Mouse (Mus musculus): Measurements from ENCODE around the gene Nup62. TPM values are rescaled to one million over a fixed set of nuclear protein-coding genes. Genes with fewer than 3 reads are reported as not detected.

The Nup62 gene
- total and polyA plus RNA-seq, 2 experiments from 2014 or later = 50.5 to 68.7 TPM

DNA sequence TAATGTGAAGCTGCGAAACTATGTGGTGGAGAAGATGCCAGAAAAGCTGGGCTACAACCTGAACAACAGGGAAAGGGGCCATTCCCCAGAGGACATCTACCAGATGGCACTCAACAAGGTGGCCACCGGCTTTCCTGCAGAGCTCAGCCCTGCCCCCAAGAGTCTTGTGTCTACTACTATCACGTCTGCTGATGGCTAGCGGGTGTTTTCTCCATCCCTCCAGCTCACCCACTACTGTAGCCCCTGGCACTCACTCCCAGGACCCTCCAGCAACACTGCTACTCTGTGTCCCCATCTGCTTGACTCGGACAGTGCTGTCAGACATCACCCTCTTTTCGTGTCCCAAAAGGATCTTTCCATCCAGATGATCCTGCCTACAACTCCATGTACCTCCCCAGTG is 22.2 kb downstream of the Nup62 start:
- no peak overlapping the region for H3K4me2 ChIP-seq (ENCODE audit: low read depth)
- H3K9ac ChIP-seq = no peak overlapping the region
- no peaks in the 10 kb centered on the region for H3K9me3 ChIP-seq (ENCODE audit: low read length)
- H3K36me3 ChIP-seq (ENCODE audit: insufficient read depth) = peaks cover 24% of the 10 kb centered on the region
- H3K4me3 ChIP-seq (ENCODE audit: low read depth, low read length) = no peak overlapping the region
- ATAC-seq (no peak), DNase-seq (no peak)
- no peak for TF ChIP-seq CTCF (IDR thresholded peaks at IDR 0.05; ENCODE audit: low read depth)
- H3K4me1 ChIP-seq (ENCODE audit: insufficient read depth) = peaks cover 8% of the 10 kb centered on the region; the same call in 1 of the 2 replicates
- 80% methylated on average over 6 of the region's 6 CpGs for WGBS
- H3K27ac ChIP-seq (ENCODE audit: low read depth, low read length) = no peak overlapping the region
- 0 out of 2 replicates have a peak, but pooled peaks cover 8% of the 10 kb centered on the region for H3K27me3 ChIP-seq (ENCODE audit: insufficient read depth, low read length)

DNA sequence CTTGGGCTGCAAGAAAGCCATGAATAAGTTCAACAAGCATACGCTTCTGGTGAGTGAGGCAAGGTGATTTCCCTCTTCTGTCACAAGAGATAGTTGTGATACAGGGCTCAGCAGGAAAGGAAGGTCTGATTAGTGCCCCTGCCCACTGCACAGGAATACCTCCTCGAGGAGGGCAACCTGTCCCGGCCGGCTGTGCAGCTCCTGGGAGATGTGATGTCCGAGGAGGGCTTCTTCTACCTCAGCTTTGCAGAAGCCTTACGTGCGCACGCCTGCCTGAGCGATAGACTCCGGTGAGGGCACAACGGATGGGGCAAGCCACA is 23.2 kb downstream of the Nup62 start:
- 28% methylated on average over 11 of the region's 11 CpGs for WGBS

GRCm38 (mm10) chr7:44839491-44840191 is 23.8 kb downstream of the Nup62 start:
- H3K9ac ChIP-seq = peak overlapping the region; percentile 46
- H3K27me3 ChIP-seq (ENCODE audit: insufficient read depth, low read length) = 0 out of 2 replicates have a peak, but pooled peaks cover 8% of the 10 kb centered on the region
- H3K9me3 ChIP-seq (ENCODE audit: low read length) = no peaks in the 10 kb centered on the region
- ATAC-seq = peak; percentile 68
- WGBS = 2% methylated on average over 58 of the region's 58 CpGs
- H3K27ac ChIP-seq (ENCODE audit: low read depth, low read length) = no peak overlapping the region
- H3K36me3 ChIP-seq (ENCODE audit: insufficient read depth) = peaks cover 39% of the 10 kb centered on the region
- H3K4me1 ChIP-seq (ENCODE audit: insufficient read depth) = peaks cover 8% of the 10 kb centered on the region; the same call in 1 of the 2 replicates
- TF ChIP-seq CTCF (IDR thresholded peaks at IDR 0.05; ENCODE audit: low read depth) = no peak
- H3K4me2 ChIP-seq (ENCODE audit: low read depth) = peak overlapping the region; percentile 47
- peak; percentile 73 for DNase-seq
- peak overlapping the region; percentile 28 for H3K4me3 ChIP-seq (ENCODE audit: low read depth, low read length)

More for the DNA sequence above, 23.2 kb downstream of the Nup62 start:
- H3K9ac ChIP-seq = peak overlapping the region; percentile 46; the same call in 1 of the 2 replicates
- H3K4me1 ChIP-seq (ENCODE audit: insufficient read depth) = peaks cover 8% of the 10 kb centered on the region; the same call in 1 of the 2 replicates
- no peak overlapping the region for H3K27ac ChIP-seq (ENCODE audit: low read depth, low read length)
- peak overlapping the region; percentile 28; the same call in 1 of the 2 replicates for H3K4me3 ChIP-seq (ENCODE audit: low read depth, low read length)
- no peaks in the 10 kb centered on the region for H3K9me3 ChIP-seq (ENCODE audit: low read length)
- peak overlapping the region; percentile 47 for H3K4me2 ChIP-seq (ENCODE audit: low read depth)
- no peak for TF ChIP-seq CTCF (IDR thresholded peaks at IDR 0.05; ENCODE audit: low read depth)
- DNase-seq = no peak
- ATAC-seq = peak; percentile 20
- H3K27me3 ChIP-seq (ENCODE audit: insufficient read depth, low read length) = 0 out of 2 replicates have a peak, but pooled peaks cover 8% of the 10 kb centered on the region
- H3K36me3 ChIP-seq (ENCODE audit: insufficient read depth) = peaks cover 34% of the 10 kb centered on the region

- ATAC-seq = no peak
- H3K9ac ChIP-seq = no peak overlapping the region
- H3K27ac ChIP-seq (ENCODE audit: low read depth, low read length) = no peak overlapping the region
- 0 out of 2 replicates have a peak, but pooled peaks cover 8% of the 10 kb centered on the region for H3K27me3 ChIP-seq (ENCODE audit: insufficient read depth, low read length)
- no peaks in the 10 kb centered on the region for H3K9me3 ChIP-seq (ENCODE audit: low read length)
- peak overlapping the region; percentile 47; the same call in 1 of the 2 replicates for H3K4me2 ChIP-seq (ENCODE audit: low read depth)
- peaks cover 8% of the 10 kb centered on the region; the same call in 1 of the 2 replicates for H3K4me1 ChIP-seq (ENCODE audit: insufficient read depth)
- H3K36me3 ChIP-seq (ENCODE audit: insufficient read depth) = peaks cover 47% of the 10 kb centered on the region
- no peak overlapping the region for H3K4me3 ChIP-seq (ENCODE audit: low read depth, low read length)
- DNase-seq = no peak
- WGBS = 54% methylated on average over 14 of the region's 14 CpGs
- no peak for TF ChIP-seq CTCF (IDR thresholded peaks at IDR 0.05; ENCODE audit: low read depth)
Measured at GRCm38 (mm10) chr7:44840426-44840825, 24.5 kb downstream of the Nup62 start.

DNA sequence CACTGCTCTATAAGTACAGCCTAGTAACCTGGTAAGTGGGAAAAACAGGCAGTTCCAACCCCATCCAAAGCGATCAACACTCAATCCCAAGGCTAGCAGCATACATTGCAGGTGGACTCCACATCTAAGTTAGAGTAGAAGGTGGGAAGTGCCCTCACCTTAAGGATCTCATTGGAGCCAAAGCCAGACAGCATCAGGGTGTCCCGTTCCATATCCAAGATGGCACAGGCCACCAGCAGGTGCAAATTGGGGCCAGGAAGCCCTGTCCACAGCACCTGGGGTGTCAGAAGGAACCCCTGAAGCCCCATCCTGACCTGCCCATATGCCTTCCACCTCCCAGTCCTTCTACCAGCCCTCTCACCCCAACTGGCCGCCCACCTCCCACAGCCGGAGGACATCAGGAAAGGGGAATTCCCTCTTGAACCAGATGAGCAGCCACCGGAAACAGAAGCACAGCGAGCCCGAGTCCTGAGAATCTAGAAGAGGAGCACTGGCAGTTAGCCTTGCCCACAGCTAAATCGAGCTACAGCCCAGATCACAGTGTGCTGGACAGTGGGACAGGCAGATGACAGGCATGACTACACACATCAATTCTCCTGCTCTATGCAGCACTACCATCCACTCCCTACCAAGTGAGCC is 26.1 kb downstream of the Nup62 start:
- no peak overlapping the region for H3K4me2 ChIP-seq (ENCODE audit: low read depth)
- H3K36me3 ChIP-seq (ENCODE audit: insufficient read depth) = peaks cover 62% of the 10 kb centered on the region
- WGBS = 94% methylated on average over 8 of the region's 8 CpGs

DNA sequence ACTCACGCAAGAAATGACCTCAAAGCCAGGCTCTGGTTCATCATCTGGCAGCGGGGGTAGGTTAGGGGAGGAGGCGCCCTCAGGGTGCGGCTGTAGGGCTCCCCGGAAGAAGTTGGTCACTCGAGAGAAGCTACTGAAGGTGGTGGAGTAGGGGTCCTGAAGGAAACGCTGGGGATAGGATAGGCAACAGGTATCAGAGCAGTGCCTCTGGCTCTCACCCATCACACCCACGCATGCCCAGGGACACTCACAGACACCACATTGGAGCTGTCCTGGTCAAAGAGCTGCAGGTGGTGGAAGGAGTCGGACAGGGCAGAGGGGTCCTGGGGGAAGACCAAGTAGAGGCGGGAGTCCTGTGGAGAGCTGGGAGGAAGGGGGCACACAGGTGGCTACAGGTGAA is 29.1 kb downstream of the Nup62 start:
- H3K36me3 ChIP-seq (ENCODE audit: insufficient read depth) = peaks cover 62% of the 10 kb centered on the region
- no peaks in the 10 kb centered on the region for H3K9me3 ChIP-seq (ENCODE audit: low read length)
- H3K4me2 ChIP-seq (ENCODE audit: low read depth) = no peak overlapping the region
- WGBS = 93% methylated on average over 10 of the region's 10 CpGs
- ATAC-seq = no peak
- no peak overlapping the region for H3K9ac ChIP-seq
- no peak for DNase-seq
- H3K4me3 ChIP-seq (ENCODE audit: low read depth, low read length) = no peak overlapping the region
- H3K27me3 ChIP-seq (ENCODE audit: insufficient read depth, low read length) = 0 out of 2 replicates have a peak, but pooled peaks cover 7% of the 10 kb centered on the region
- no peak for TF ChIP-seq CTCF (IDR thresholded peaks at IDR 0.05; ENCODE audit: low read depth)
- H3K27ac ChIP-seq (ENCODE audit: low read depth, low read length) = no peak overlapping the region
- H3K4me1 ChIP-seq (ENCODE audit: insufficient read depth) = peaks cover 6% of the 10 kb centered on the region; the same call in 1 of the 2 replicates

More for the DNA sequence above, 26.1 kb downstream of the Nup62 start:
- peaks cover 8% of the 10 kb centered on the region; the same call in 1 of the 2 replicates for H3K4me1 ChIP-seq (ENCODE audit: insufficient read depth)
- H3K27me3 ChIP-seq (ENCODE audit: insufficient read depth, low read length) = 0 out of 2 replicates have a peak, but pooled peaks cover 8% of the 10 kb centered on the region
- no peak for DNase-seq
- H3K9ac ChIP-seq = no peak overlapping the region
- no peak overlapping the region for H3K27ac ChIP-seq (ENCODE audit: low read depth, low read length)
- ATAC-seq = no peak
- no peak overlapping the region for H3K4me3 ChIP-seq (ENCODE audit: low read depth, low read length)
- no peaks in the 10 kb centered on the region for H3K9me3 ChIP-seq (ENCODE audit: low read length)
- no peak for TF ChIP-seq CTCF (IDR thresholded peaks at IDR 0.05; ENCODE audit: low read depth)

- ATAC-seq (no peak), DNase-seq (no peak)
- H3K9me3 ChIP-seq (ENCODE audit: low read length) = no peaks in the 10 kb centered on the region
- TF ChIP-seq CTCF (IDR thresholded peaks at IDR 0.05; ENCODE audit: low read depth) = no peak
- H3K9ac ChIP-seq = no peak overlapping the region
- H3K36me3 ChIP-seq (ENCODE audit: insufficient read depth) = peaks cover 51% of the 10 kb centered on the region
- H3K4me2 ChIP-seq (ENCODE audit: low read depth) = no peak overlapping the region
- no peak overlapping the region for H3K27ac ChIP-seq (ENCODE audit: low read depth, low read length)
- peaks cover 10% of the 10 kb centered on the region; the same call in 1 of the 2 replicates for H3K4me1 ChIP-seq (ENCODE audit: insufficient read depth)
- H3K27me3 ChIP-seq (ENCODE audit: insufficient read depth, low read length) = no peaks in the 10 kb centered on the region
- H3K4me3 ChIP-seq (ENCODE audit: low read depth, low read length) = no peak overlapping the region
- 90% methylated on average over 7 of the region's 7 CpGs for WGBS
Measured at GRCm38 (mm10) chr7:44846804-44847203, 30.9 kb downstream of the Nup62 start.

All from forebrain, postnatal 0 days (tissue).